Mouse (Mus musculus) naive thymus-derived CD4-positive, alpha-beta T cell, adult 2 months (primary cell): Measurements from ENCODE around the gene Clic1.
"Not testable (repeated sequence)": the region's sequence is repeated elsewhere in the genome, so short reads cannot be mapped to it uniquely, and the experiment has no call there.

ENCODE experiments used
- DNase-seq: peaks from one replicate; pipeline ENCODE4 v3.0.0-alpha.2; 2011; ENCODE audit warnings: low read depth

The Clic1 gene

GRCm38 (mm10) chr17:35049561-35050016, at the start of gene Clic1:
Clic1 (plus strand) TSS chr17:35049966.
- DNase-seq, result peak; percentile 53

GRCm38 (mm10) chr17:35000717-35001451, 48.9 kb upstream of the Clic1 start, which contains the start of gene Vars:
Vars (plus strand) TSS chr17:35000987.
- peak; percentile 92 for DNase-seq

GRCm38 (mm10) chr17:35001452-35002152, 48.2 kb upstream of the Clic1 start:
- DNase-seq, result peak; percentile 69

GRCm38 (mm10) chr17:35002153-35002865, 47.5 kb upstream of the Clic1 start:
- DNase-seq, result peak; percentile 42

GRCm38 (mm10) chr17:35003022-35003838, 46.5 kb upstream of the Clic1 start:
- DNase-seq, result no peak

GRCm38 (mm10) chr17:35004075-35004717, 45.6 kb upstream of the Clic1 start:
- DNase-seq, result no peak

GRCm38 (mm10) chr17:35005158-35005557, 44.6 kb upstream of the Clic1 start:
- DNase-seq, result no peak

GRCm38 (mm10) chr17:35005902-35006301, 43.9 kb upstream of the Clic1 start:
- DNase-seq, result not testable (repeated sequence)

GRCm38 (mm10) chr17:35007387-35007991, 42.3 kb upstream of the Clic1 start:
- DNase-seq, result no peak

GRCm38 (mm10) chr17:35009586-35009985, 40.2 kb upstream of the Clic1 start:
- DNase-seq, result no peak

- no peak for DNase-seq
Measured at GRCm38 (mm10) chr17:35011440-35011839, 38.3 kb upstream of the Clic1 start.

GRCm38 (mm10) chr17:35012430-35012829, 37.3 kb upstream of the Clic1 start:
- DNase-seq, result no peak

GRCm38 (mm10) chr17:35013221-35013620, 36.5 kb upstream of the Clic1 start:
- no peak for DNase-seq

GRCm38 (mm10) chr17:35015296-35015695, 34.5 kb upstream of the Clic1 start:
- DNase-seq, result no peak

GRCm38 (mm10) chr17:35016376-35016775, 33.4 kb upstream of the Clic1 start, which contains the start of gene Vwa7:
Vwa7 (plus strand) TSS chr17:35016579.
- DNase-seq, result no peak

GRCm38 (mm10) chr17:35016791-35017705, 32.7 kb upstream of the Clic1 start:
- DNase-seq, result no peak

GRCm38 (mm10) chr17:35017706-35018030, 32.1 kb upstream of the Clic1 start:
- DNase-seq, result no peak

GRCm38 (mm10) chr17:35018171-35018570, 31.6 kb upstream of the Clic1 start:
- DNase-seq, result no peak

GRCm38 (mm10) chr17:35019894-35020293, 29.9 kb upstream of the Clic1 start:
- DNase-seq, result no peak

GRCm38 (mm10) chr17:35020551-35020950, 29.2 kb upstream of the Clic1 start:
- DNase-seq, result no peak
